Mouse (Mus musculus): ENCODE results near the gene Traf3ip1.

Traf3ip1 gene

GRCm38 (mm10) chr1:91537786-91538569, 43.5 kb downstream of the Traf3ip1 start:
- no peak for DNase-seq

GRCm38 (mm10) chr1:91538570-91538929, 44.1 kb downstream of the Traf3ip1 start:
- DNase-seq, result no peak

DNA sequence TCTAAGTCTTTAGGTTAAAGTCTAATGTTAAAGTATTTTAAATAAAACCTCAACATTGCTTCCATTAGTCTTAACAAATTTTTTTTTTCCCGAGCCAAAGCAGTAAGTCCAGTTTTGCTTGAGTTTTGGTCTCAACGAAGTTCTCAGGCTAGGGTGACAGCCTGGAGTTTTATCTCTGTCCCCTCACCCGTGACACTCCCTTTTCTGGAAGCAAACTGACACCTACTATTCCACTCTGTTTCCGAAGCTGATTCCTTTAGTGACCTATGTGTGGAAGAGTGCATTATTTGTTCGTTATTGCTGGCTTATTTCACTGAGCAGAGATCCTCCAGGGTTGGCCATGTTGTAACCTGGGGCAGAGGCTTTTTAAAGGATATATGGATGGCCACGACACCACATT, 44.8 kb downstream of the Traf3ip1 start:
- DNase-seq, result no peak

GRCm38 (mm10) chr1:91539704-91540270, 45.3 kb downstream of the Traf3ip1 start:
- DNase-seq, result peak; percentile 18

- peak; percentile 95 for DNase-seq
These were observed 45.9 kb downstream of the Traf3ip1 start, which contains the start of gene Asb1 for GRCm38 (mm10) chr1:91540271-91540826. Gene Asb1, plus strand, starts transcription at chr1:91540544.

DNA sequence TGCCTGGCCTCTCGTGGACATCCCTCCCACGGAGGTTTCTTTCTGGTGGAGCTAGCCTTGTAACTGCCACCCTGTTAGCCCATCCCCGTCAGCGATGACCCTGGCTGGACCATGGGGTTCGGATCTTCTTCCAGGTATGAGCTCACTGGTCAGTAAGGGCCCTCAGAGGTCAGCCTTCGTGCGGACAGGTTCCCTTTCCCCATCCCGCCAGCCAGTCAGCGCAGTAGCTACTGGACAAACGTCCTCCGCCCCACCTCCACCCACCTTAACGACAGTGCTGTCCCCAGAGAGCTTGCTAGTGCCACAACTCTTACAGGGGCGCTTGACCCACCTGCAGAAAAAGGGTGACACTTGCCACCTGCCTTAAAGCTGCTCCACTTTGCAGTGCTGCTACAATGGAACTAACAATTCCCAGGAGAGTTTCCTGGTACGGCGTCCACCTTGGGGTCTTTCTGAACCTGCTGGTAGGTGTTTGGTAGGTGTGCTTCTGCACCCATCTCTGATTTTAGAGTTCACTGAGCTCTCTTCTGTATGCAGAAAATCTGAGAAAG, 46.7 kb downstream of the Traf3ip1 start:
- no peak for DNase-seq

- no peak for DNase-seq
These were observed 49.5 kb downstream of the Traf3ip1 start for GRCm38 (mm10) chr1:91543974-91544373.

DNA sequence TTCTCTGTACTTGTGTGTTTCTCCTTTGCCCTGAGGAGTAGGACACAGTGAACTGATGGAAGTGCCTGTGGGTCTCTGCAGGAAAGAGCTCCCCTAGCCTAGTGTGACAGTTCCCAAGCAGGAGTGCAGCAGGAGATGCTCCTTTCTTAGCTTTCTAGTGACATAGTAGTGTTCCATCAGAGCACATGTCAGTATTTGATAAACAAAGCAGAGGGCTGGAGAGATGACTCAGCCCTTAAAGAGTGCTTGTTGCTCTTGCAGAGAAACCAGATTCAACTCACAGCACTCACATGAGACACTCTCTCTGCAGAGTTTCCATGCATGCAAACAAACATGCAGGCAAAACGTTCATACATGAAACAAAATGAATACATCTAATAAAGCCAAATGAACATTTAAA, 50.8 kb downstream of the Traf3ip1 start:
- DNase-seq, result no peak

GRCm38 (mm10) chr1:91547567-91547966, 53.1 kb downstream of the Traf3ip1 start:
- no peak for DNase-seq

DNA sequence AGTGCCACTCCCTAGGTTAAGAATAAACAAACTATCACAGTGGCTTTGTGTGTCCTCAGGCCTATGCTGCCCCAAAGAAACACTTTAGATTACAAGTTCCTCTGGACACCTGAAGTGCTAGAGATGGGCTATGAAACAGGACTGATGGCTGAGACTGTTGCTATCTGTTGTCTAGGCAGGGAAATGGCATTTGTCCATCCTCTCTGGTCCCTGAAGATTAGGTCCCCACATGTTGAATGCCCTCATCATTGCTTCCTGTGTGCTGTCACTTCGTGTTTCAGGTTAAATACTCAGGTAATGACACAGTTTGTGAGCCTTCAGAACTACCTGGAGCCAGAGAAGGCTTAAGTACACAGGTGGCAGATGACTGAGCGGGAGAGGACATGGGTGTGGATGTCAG, 54.6 kb downstream of the Traf3ip1 start:
- DNase-seq, result no peak

DNA sequence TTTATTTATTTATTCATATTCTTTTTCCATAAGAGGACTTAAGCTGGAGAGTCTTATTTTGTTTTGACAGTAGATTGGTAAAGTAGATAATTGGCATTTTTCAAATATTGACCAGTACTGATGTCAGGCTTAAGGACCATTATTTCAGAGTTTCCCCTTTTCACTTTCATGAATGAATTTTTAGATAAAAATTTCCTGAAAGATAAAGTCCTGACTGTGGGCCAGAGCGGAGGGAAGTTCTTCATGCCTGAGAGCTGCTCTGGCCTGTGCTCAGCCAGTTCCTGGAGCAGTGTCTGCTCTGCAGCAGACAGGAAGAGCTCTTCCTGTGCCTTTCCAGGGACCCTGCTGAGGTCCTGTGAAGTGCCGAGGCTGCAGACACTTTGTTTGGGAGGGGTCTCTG, 62.7 kb downstream of the Traf3ip1 start:
- DNase-seq, result no peak

DNA sequence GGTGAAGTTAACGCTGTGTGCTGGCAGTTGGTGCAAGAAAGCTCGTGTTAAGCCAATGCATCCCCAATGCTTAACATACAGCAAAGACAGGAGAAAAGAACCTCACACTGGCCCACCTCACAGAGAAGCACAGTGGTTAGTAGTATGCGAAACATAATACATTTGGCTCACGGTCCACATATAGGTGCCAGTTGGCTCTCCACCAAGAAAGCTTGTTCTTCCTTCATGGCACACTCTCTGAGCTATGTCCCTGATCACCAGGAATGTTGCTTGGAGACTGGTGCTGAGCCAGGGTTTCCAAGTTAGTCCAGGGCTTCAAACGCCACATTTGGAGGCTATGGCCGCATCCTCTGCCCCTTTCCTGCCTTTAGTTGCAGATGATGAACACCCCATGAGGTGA, 66.8 kb downstream of the Traf3ip1 start:
- DNase-seq, result no peak

GRCm38 (mm10) chr1:91562977-91563590, 68.6 kb downstream of the Traf3ip1 start:
- DNase-seq, result no peak

- no peak for DNase-seq
These were observed 69.6 kb downstream of the Traf3ip1 start for GRCm38 (mm10) chr1:91564004-91564403.

- no peak for DNase-seq
These were observed 70.2 kb downstream of the Traf3ip1 start for GRCm38 (mm10) chr1:91564598-91564997.

DNA sequence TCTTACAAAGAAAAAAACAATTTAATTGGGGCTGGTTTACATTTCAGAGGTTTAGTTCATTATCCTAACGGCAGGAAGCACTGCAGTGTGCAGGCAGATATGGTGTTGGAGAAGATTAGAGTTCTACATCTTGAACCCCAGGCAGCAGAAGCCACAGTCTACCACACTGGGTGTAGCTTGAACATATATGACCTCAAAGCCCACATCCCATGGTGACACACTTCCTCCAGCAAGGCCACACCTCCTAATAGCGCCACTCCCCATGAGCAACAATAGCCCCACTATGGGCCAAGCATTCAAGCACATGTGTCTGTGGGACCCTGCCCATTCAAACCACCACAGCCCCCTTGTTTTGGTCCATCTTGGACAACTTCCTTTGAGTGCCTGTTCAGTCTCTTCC, 72.8 kb downstream of the Traf3ip1 start:
- DNase-seq, result no peak

GRCm38 (mm10) chr1:91572458-91572857, 78.0 kb downstream of the Traf3ip1 start:
- no peak for DNase-seq

DNA sequence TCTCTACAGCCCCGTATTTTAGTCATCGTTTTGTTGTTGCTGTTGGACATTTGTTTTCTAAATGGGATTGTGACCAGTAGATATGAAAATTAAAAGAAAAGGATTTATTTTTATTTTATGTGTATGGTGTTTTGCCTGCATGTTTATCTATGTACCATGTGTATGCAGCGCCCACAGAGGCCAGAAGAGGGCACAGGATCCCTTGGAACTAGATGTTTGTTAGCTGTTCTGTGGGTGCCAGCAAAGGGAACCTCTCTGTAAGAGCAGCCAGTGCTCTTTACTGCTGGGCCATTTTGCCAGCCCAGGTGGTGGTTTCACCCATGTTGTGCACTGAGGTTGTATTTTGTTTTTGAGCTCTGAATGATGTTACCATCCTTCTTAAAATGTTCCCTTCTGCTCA, 79.8 kb downstream of the Traf3ip1 start:
- DNase-seq, result peak; percentile 33

GRCm38 (mm10) chr1:91577883-91578517, 83.6 kb downstream of the Traf3ip1 start:
- DNase-seq, result no peak
